Mouse (Mus musculus): ENCODE data around the gene Eif3c. TPM values are rescaled to one million over a fixed set of nuclear protein-coding genes. Genes with fewer than 3 reads are reported as not detected.

Eif3c gene
- polyA plus RNA-seq, 1 experiment from 2014 or later = 200 TPM

DNA sequence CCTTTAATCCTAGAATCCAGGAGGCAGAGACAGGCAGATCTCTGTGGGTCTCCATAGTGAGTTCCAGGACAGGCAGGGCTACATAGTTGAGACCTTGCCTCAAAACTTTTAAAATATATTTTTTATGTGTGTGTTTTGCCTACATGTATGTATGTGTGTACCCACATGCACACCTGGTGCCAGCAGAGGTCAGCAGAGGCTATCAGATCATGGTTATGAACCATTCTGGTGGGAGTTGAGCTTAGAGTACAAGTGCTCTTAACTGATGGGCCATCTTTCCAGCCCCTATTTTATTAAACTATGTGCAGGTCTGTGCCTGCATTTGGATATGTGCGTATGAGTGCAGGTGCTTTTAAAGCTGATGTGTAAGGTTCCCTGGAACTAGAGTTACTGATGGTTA lies 11.4 kb downstream of the Eif3c start:
- whole genome bisulfite sequencing = 88% methylated on average over 1 of the region's 1 CpGs
- H3K4me2 ChIP-seq (replicated peaks) = no peak overlapping the region
- H3K27me3 ChIP-seq = no peaks in the 10 kb centered on the region
- H3K27ac ChIP-seq = no peak overlapping the region
- no peak overlapping the region for H3K4me3 ChIP-seq
- H3K9ac ChIP-seq = no peak overlapping the region
- H3K9me3 ChIP-seq = no peaks in the 10 kb centered on the region
- no peak for ATAC-seq (ENCODE audit: insufficient number of reproducible peaks, insufficient read depth, low FRiP score, low TSS enrichment)
- peaks cover 94% of the 10 kb centered on the region for H3K36me3 ChIP-seq
- no peaks in the 10 kb centered on the region for H3K4me1 ChIP-seq

- Histone ChIP-seq H3K4me3 (no peak overlapping the region), H3K36me3 (peaks cover 51% of the 10 kb centered on the region), H3K9ac (no peak overlapping the region), H3K4me2 (replicated peaks) (no peak overlapping the region), H3K27ac (no peak overlapping the region), H3K27me3 (no peaks in the 10 kb centered on the region), H3K9me3 (no peaks in the 10 kb centered on the region), H3K4me1 (no peaks in the 10 kb centered on the region)
- ATAC-seq (ENCODE audit: insufficient number of reproducible peaks, insufficient read depth, low FRiP score, low TSS enrichment) = no peak
- 85% methylated on average over 2 of the region's 2 CpGs for WGBS
Observed at GRCm38 (mm10) chr7:126545631-126546030, 20.6 kb downstream of the Eif3c start.

- no peaks in the 10 kb centered on the region for H3K9me3 ChIP-seq
- ATAC-seq (ENCODE audit: insufficient number of reproducible peaks, insufficient read depth, low FRiP score, low TSS enrichment) = no peak
- no peaks in the 10 kb centered on the region for H3K4me1 ChIP-seq
- H3K4me2 ChIP-seq (replicated peaks) = no peak overlapping the region
- H3K4me3 ChIP-seq = no peak overlapping the region
- H3K36me3 ChIP-seq = peaks cover 11% of the 10 kb centered on the region
- WGBS = 84% methylated on average over 1 of the region's 1 CpGs
- peaks cover 6% of the 10 kb centered on the region for H3K27me3 ChIP-seq
- H3K9ac ChIP-seq = no peak overlapping the region
- H3K27ac ChIP-seq = no peak overlapping the region
Observed at GRCm38 (mm10) chr7:126541661-126542060, 24.6 kb downstream of the Eif3c start.

GRCm38 (mm10) chr7:126537820-126538585 lies 28.2 kb downstream of the Eif3c start:
- peaks cover 16% of the 10 kb centered on the region for H3K27me3 ChIP-seq
- H3K4me2 ChIP-seq (replicated peaks) = no peak overlapping the region
- H3K9me3 ChIP-seq = no peaks in the 10 kb centered on the region
- no peaks in the 10 kb centered on the region; the same call in 1 of the 2 replicates for H3K4me1 ChIP-seq
- H3K4me3 ChIP-seq = no peak overlapping the region
- no peak overlapping the region for H3K27ac ChIP-seq
- H3K36me3 ChIP-seq = no peaks in the 10 kb centered on the region
- no peak for ATAC-seq (ENCODE audit: insufficient number of reproducible peaks, insufficient read depth, low FRiP score, low TSS enrichment)
- WGBS = 64% methylated on average over 5 of the region's 5 CpGs
- no peak overlapping the region for H3K9ac ChIP-seq

GRCm38 (mm10) chr7:126536466-126536865 lies 29.7 kb downstream of the Eif3c start:
- no peaks in the 10 kb centered on the region for H3K9me3 ChIP-seq
- H3K27me3 ChIP-seq = peaks cover 16% of the 10 kb centered on the region
- peak overlapping the region; percentile 67; the same call in 1 of the 2 replicates for H3K9ac ChIP-seq
- peak overlapping the region; percentile 84 for H3K4me2 ChIP-seq (replicated peaks)
- no peak overlapping the region for H3K27ac ChIP-seq
- H3K4me3 ChIP-seq = peak overlapping the region; percentile 45
- no peak for ATAC-seq (ENCODE audit: insufficient number of reproducible peaks, insufficient read depth, low FRiP score, low TSS enrichment)
- WGBS = 62% methylated on average over 9 of the region's 9 CpGs
- no peaks in the 10 kb centered on the region; the same call in 1 of the 2 replicates for H3K4me1 ChIP-seq
- H3K36me3 ChIP-seq = no peaks in the 10 kb centered on the region

DNA sequence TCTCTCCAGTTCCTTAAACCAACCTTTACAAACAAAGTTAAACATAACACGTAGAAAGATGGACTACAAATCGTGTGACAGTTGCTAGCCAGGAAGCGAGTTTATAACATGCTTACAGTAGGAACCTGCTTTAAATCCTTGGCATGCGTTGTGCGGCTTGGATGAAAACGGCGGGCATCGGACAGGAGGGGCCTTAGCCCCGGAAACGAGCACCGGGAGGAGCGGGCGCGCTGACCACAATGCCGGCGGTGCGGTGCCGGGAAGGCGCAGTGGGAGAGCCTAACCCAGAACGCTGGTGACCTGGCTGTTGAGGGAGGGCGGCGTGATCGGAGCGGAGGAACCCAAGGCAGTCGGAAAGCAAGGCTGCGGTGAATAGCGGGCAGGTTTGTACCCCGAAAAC lies 30.4 kb downstream of the Eif3c start:
- Histone ChIP-seq H3K36me3 (no peaks in the 10 kb centered on the region), H3K4me1 (no peaks in the 10 kb centered on the region; the same call in 1 of the 2 replicates), H3K27ac (no peak overlapping the region), H3K4me2 (replicated peaks) (peak overlapping the region; percentile 84), H3K9ac (peak overlapping the region; percentile 67), H3K9me3 (no peaks in the 10 kb centered on the region), H3K4me3 (peak overlapping the region; percentile 45), H3K27me3 (peaks cover 16% of the 10 kb centered on the region)
- 3% methylated on average over 28 of the region's 28 CpGs for WGBS
- ATAC-seq (ENCODE audit: insufficient number of reproducible peaks, insufficient read depth, low FRiP score, low TSS enrichment) = no peak

DNA sequence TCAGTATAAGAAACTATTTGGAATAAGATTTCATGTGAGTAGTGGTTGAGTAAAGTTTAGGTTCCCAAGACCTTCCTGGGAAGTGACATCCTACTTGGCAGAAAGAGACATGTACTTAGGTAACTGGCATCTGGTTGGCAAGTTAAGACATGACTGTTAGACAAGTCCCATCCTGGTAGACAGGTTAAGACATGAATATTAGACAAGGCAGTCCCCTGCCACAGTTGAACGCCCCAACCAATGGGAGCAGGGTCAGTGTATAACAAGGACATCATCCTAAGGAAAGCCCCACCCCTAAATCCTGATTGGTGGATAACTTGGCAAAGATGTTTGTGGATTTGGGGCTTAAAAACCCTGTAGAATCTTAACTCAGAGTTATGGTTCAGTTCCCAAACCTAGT lies 32.8 kb downstream of the Eif3c start:
- Histone ChIP-seq H3K27me3 (peaks cover 16% of the 10 kb centered on the region), H3K4me3 (no peak overlapping the region), H3K4me2 (replicated peaks) (no peak overlapping the region), H3K27ac (no peak overlapping the region), H3K36me3 (no peaks in the 10 kb centered on the region), H3K4me1 (no peaks in the 10 kb centered on the region; the same call in 1 of the 2 replicates), H3K9ac (no peak overlapping the region), H3K9me3 (no peaks in the 10 kb centered on the region)
- 63% methylated on average over 1 of the region's 1 CpGs for WGBS
- ATAC-seq (ENCODE audit: insufficient number of reproducible peaks, insufficient read depth, low FRiP score, low TSS enrichment) = no peak

- Histone ChIP-seq H3K9ac (no peak overlapping the region), H3K4me1 (no peaks in the 10 kb centered on the region), H3K9me3 (no peaks in the 10 kb centered on the region), H3K4me2 (replicated peaks) (no peak overlapping the region), H3K27me3 (no peaks in the 10 kb centered on the region), H3K4me3 (no peak overlapping the region), H3K36me3 (no peaks in the 10 kb centered on the region), H3K27ac (no peak overlapping the region)
- ATAC-seq (ENCODE audit: insufficient number of reproducible peaks, insufficient read depth, low FRiP score, low TSS enrichment) = no peak
- 14% methylated on average over 1 of the region's 1 CpGs for WGBS
Observed at GRCm38 (mm10) chr7:126528166-126528577, 38.0 kb downstream of the Eif3c start.

DNA sequence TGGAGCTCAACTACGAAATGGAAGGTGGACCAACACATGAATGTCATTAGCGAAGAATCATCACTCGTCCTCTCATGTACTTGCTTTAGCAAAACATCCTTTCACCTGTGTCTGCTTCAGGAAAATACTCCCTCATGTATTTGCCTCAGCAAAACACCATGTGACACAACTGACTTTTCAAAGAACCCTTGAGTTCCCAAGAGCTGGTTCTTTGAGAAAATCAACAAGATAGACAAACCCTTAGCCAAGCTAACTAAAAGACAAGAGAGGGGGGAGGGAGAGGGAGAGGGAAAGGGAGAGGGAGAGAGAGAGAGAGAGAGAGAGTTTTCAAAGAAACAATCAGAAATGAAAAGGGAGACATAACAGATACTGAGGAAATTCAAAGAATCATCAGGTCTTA lies 42.9 kb downstream of the Eif3c start:
- Histone ChIP-seq H3K27me3 (no peaks in the 10 kb centered on the region), H3K4me2 (replicated peaks) (no peak overlapping the region), H3K4me1 (no peaks in the 10 kb centered on the region), H3K27ac (no peak overlapping the region), H3K9ac (no peak overlapping the region), H3K36me3 (no peaks in the 10 kb centered on the region), H3K4me3 (no peak overlapping the region), H3K9me3 (no peaks in the 10 kb centered on the region)
- 70% methylated on average over 3 of the region's 3 CpGs for WGBS
- ATAC-seq (ENCODE audit: insufficient number of reproducible peaks, insufficient read depth, low FRiP score, low TSS enrichment) = no peak

DNA sequence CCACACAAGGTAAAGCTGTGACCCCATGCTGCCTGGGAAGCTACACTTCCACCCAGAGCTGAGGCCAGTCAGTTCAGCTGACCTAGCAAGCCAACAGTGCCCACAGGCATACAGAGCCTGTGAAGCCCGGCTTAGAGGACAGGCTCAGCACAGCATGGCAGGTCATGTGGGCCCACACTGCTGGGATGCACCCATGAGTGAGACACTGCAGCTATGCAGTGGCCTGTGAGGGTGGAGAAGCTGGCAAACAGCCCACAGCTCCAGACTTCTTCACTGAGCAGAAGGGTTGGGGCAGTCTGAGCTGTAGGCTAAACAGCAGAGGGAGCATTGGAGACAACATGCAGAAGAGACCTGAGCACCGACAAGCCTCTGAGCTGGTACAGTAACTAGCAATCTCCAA lies 46.7 kb downstream of the Eif3c start:
- no peaks in the 10 kb centered on the region for H3K36me3 ChIP-seq
- no peak overlapping the region for H3K4me2 ChIP-seq (replicated peaks)
- no peak overlapping the region for H3K4me3 ChIP-seq
- H3K9ac ChIP-seq = no peak overlapping the region
- ATAC-seq (ENCODE audit: insufficient number of reproducible peaks, insufficient read depth, low FRiP score, low TSS enrichment) = no peak
- 55% methylated on average over 2 of the region's 2 CpGs for WGBS
- no peaks in the 10 kb centered on the region for H3K9me3 ChIP-seq
- no peaks in the 10 kb centered on the region for H3K27me3 ChIP-seq
- no peaks in the 10 kb centered on the region for H3K4me1 ChIP-seq
- no peak overlapping the region for H3K27ac ChIP-seq

GRCm38 (mm10) chr7:126518261-126518941 lies 47.8 kb downstream of the Eif3c start:
- H3K9ac ChIP-seq = no peak overlapping the region
- ATAC-seq (ENCODE audit: insufficient number of reproducible peaks, insufficient read depth, low FRiP score, low TSS enrichment) = no peak
- H3K9me3 ChIP-seq = no peaks in the 10 kb centered on the region
- H3K4me3 ChIP-seq = no peak overlapping the region
- no peak overlapping the region for H3K27ac ChIP-seq
- H3K4me2 ChIP-seq (replicated peaks) = no peak overlapping the region
- no peaks in the 10 kb centered on the region for H3K36me3 ChIP-seq
- H3K27me3 ChIP-seq = no peaks in the 10 kb centered on the region
- 90% methylated on average over 5 of the region's 5 CpGs for WGBS
- H3K4me1 ChIP-seq = no peaks in the 10 kb centered on the region

DNA sequence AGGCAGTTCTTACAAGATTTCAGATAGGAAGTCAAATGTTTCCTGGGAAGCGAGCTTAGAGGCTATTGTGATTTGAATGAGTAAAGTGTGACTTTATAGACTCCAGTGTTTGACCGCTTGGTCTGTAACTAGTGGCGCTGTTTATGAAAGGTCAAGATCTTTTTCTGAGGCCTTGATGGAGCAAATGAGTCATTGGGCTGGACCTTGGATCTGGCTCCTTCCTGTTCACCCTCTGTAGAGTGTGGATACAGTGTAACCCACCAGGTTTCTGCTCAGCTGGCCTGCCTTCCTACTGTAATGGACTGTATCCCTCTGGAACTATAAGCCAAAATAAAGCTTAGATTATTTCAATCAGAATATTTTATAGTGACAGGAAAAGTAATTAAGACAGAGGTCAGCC lies 54.9 kb downstream of the Eif3c start:
- Histone ChIP-seq H3K9ac (no peak overlapping the region), H3K9me3 (no peaks in the 10 kb centered on the region), H3K4me3 (no peak overlapping the region), H3K27me3 (no peaks in the 10 kb centered on the region), H3K27ac (no peak overlapping the region), H3K4me1 (no peaks in the 10 kb centered on the region), H3K36me3 (no peaks in the 10 kb centered on the region), H3K4me2 (replicated peaks) (no peak overlapping the region)
- 84% methylated on average over 3 of the region's 3 CpGs for WGBS
- ATAC-seq (ENCODE audit: insufficient number of reproducible peaks, insufficient read depth, low FRiP score, low TSS enrichment) = no peak
